Mouse (Mus musculus): Measurements from ENCODE around the gene Smad5.

GRCm38 (mm10) chr13:56739556-56739955 is 36.7 kb downstream of the Smad5 start:
- TF ChIP-seq CTCF (IDR thresholded peaks at IDR 0.05; ENCODE audit: insufficient read depth, low read length) (no peak), POLR2A (IDR thresholded peaks at IDR 0.05; ENCODE audit: borderline replicate concordance, extremely low read depth, low read depth, low read length) (no peak)

Data from lung, adult 2 months (tissue).